Mouse (Mus musculus): ENCODE results near the gene Scrn1. TPM values are rescaled to one million over a fixed set of nuclear protein-coding genes. Genes with fewer than 3 reads are reported as not detected.

Gene Scrn1
- total and polyA plus RNA-seq, 3 experiments, result 6.1 to 7.4 (median 6.8) TPM

GRCm38 (mm10) chr6:54471866-54472265, 94.4 kb downstream of the Scrn1 start:
- 18% methylated on average over 7 of the region's 7 CpGs for WGBS
- intact Hi-C loops (cut with DNase I), result no loop called here
- Histone ChIP-seq H3K9ac (ENCODE audit: low read depth, low read length) (no peak overlapping the region), H3K36me3 (ENCODE audit: control insufficient read depth, insufficient read depth, low read length) (peaks cover 6% of the 10 kb centered on the region), H3K79me2 (replicated peaks; ENCODE audit: control insufficient read depth, insufficient read depth, low read length) (no peaks in the 10 kb centered on the region; the same call in 1 of the 2 replicates), H3K4me3 (no peak overlapping the region), H3K27me3 (ENCODE audit: control insufficient read depth, insufficient read depth, low read length) (no peaks in the 10 kb centered on the region), H3K4me1 (ENCODE audit: control insufficient read depth, insufficient read depth, low read length) (peaks cover 6% of the 10 kb centered on the region), H3K27ac (peak overlapping the region; percentile 87)
- TF ChIP-seq CTCF (IDR thresholded peaks at IDR 0.05), result no peak
- no peak for TF ChIP-seq POLR2A (IDR thresholded peaks at IDR 0.05; ENCODE audit: insufficient read depth, low read depth, low read length)
- no peak for TF ChIP-seq EP300 (IDR thresholded peaks at IDR 0.05; ENCODE audit: insufficient read depth, low read depth, low read length)
- peak in 1 of 2 experiments; percentile 38 for DNase-seq

- Histone ChIP-seq H3K79me2 (replicated peaks; ENCODE audit: control insufficient read depth, insufficient read depth, low read length) (no peaks in the 10 kb centered on the region), H3K36me3 (ENCODE audit: control insufficient read depth, insufficient read depth, low read length) (peaks cover 7% of the 10 kb centered on the region), H3K27ac (peak overlapping the region; percentile 80), H3K4me3 (no peak overlapping the region), H3K27me3 (ENCODE audit: control insufficient read depth, insufficient read depth, low read length) (no peaks in the 10 kb centered on the region), H3K4me1 (ENCODE audit: control insufficient read depth, insufficient read depth, low read length) (peaks cover 12% of the 10 kb centered on the region), H3K9ac (ENCODE audit: low read depth, low read length) (peak overlapping the region; percentile 8)
- WGBS, result 30% methylated on average over 3 of the region's 3 CpGs
- peak; percentile 62; the same call in 1 of the 2 replicates for TF ChIP-seq EP300 (IDR thresholded peaks at IDR 0.05; ENCODE audit: insufficient read depth, low read depth, low read length)
- no peak for TF ChIP-seq CTCF (IDR thresholded peaks at IDR 0.05)
- no peak for TF ChIP-seq POLR2A (IDR thresholded peaks at IDR 0.05; ENCODE audit: insufficient read depth, low read depth, low read length)
- peak; percentile 23 to 27 for DNase-seq
- intact Hi-C loops (cut with DNase I), result no loop called here
Observed at GRCm38 (mm10) chr6:54467371-54467770, 98.9 kb downstream of the Scrn1 start.

GRCm38 (mm10) chr6:54464926-54465325, 101.4 kb downstream of the Scrn1 start:
- no peaks in the 10 kb centered on the region for H3K27me3 ChIP-seq (ENCODE audit: control insufficient read depth, insufficient read depth, low read length)
- H3K9ac ChIP-seq (ENCODE audit: low read depth, low read length), result no peak overlapping the region
- peaks cover 4% of the 10 kb centered on the region for H3K36me3 ChIP-seq (ENCODE audit: control insufficient read depth, insufficient read depth, low read length)
- TF ChIP-seq EP300 (IDR thresholded peaks at IDR 0.05; ENCODE audit: insufficient read depth, low read depth, low read length), result no peak
- no peak for TF ChIP-seq CTCF (IDR thresholded peaks at IDR 0.05)
- no peak for TF ChIP-seq POLR2A (IDR thresholded peaks at IDR 0.05; ENCODE audit: insufficient read depth, low read depth, low read length)
- DNase-seq, result peak in 1 of 2 experiments; percentile 13
- peak overlapping the region; percentile 49 for H3K27ac ChIP-seq
- 44% methylated on average over 4 of the region's 4 CpGs for WGBS
- peaks cover 15% of the 10 kb centered on the region for H3K4me1 ChIP-seq (ENCODE audit: control insufficient read depth, insufficient read depth, low read length)
- intact Hi-C loops (cut with DNase I), result loop anchor here (5.0 kb wide), 1 partner anchor 38 kb away; the partner anchor contains the start of gene Wipf3
- H3K4me3 ChIP-seq, result no peak overlapping the region
- no peaks in the 10 kb centered on the region for H3K79me2 ChIP-seq (replicated peaks; ENCODE audit: control insufficient read depth, insufficient read depth, low read length)

GRCm38 (mm10) chr6:54463701-54464458, 102.4 kb downstream of the Scrn1 start:
- H3K27me3 ChIP-seq (ENCODE audit: control insufficient read depth, insufficient read depth, low read length), result no peaks in the 10 kb centered on the region
- no peak overlapping the region for H3K9ac ChIP-seq (ENCODE audit: low read depth, low read length)
- DNase-seq, result peak; percentile 31 to 52
- 25% methylated on average over 8 of the region's 8 CpGs for WGBS
- H3K36me3 ChIP-seq (ENCODE audit: control insufficient read depth, insufficient read depth, low read length), result peaks cover 1% of the 10 kb centered on the region; the same call in 1 of the 2 replicates
- peak overlapping the region; percentile 49 for H3K27ac ChIP-seq
- H3K79me2 ChIP-seq (replicated peaks; ENCODE audit: control insufficient read depth, insufficient read depth, low read length), result no peaks in the 10 kb centered on the region
- H3K4me1 ChIP-seq (ENCODE audit: control insufficient read depth, insufficient read depth, low read length), result peaks cover 13% of the 10 kb centered on the region
- TF ChIP-seq POLR2A (IDR thresholded peaks at IDR 0.05; ENCODE audit: insufficient read depth, low read depth, low read length), result no peak
- intact Hi-C loops (cut with DNase I), result loop anchor here (5.0 kb wide), 1 partner anchor 37 kb away; the partner anchor contains the start of gene Wipf3
- H3K4me3 ChIP-seq, result no peak overlapping the region

GRCm38 (mm10) chr6:54462766-54463165, 103.5 kb downstream of the Scrn1 start:
- peak in 1 of 2 experiments; percentile 15 for DNase-seq
- 86% methylated on average over 6 of the region's 6 CpGs for WGBS
- intact Hi-C loops (cut with DNase I), result loop anchor here (5.0 kb wide), 1 partner anchor 35 kb away; the partner anchor contains the start of gene Wipf3
- peaks cover 13% of the 10 kb centered on the region for H3K4me1 ChIP-seq (ENCODE audit: control insufficient read depth, insufficient read depth, low read length)
- no peaks in the 10 kb centered on the region for H3K27me3 ChIP-seq (ENCODE audit: control insufficient read depth, insufficient read depth, low read length)
- H3K9ac ChIP-seq (ENCODE audit: low read depth, low read length), result no peak overlapping the region
- no peak overlapping the region for H3K4me3 ChIP-seq
- TF ChIP-seq EP300 (IDR thresholded peaks at IDR 0.05; ENCODE audit: insufficient read depth, low read depth, low read length) (no peak), POLR2A (IDR thresholded peaks at IDR 0.05; ENCODE audit: insufficient read depth, low read depth, low read length) (no peak), CTCF (IDR thresholded peaks at IDR 0.05) (no peak)
- H3K36me3 ChIP-seq (ENCODE audit: control insufficient read depth, insufficient read depth, low read length), result peaks cover 1% of the 10 kb centered on the region; the same call in 1 of the 2 replicates
- no peak overlapping the region for H3K27ac ChIP-seq
- no peaks in the 10 kb centered on the region for H3K79me2 ChIP-seq (replicated peaks; ENCODE audit: control insufficient read depth, insufficient read depth, low read length)
